Mouse (Mus musculus) Muller cell, postnatal 12 days (primary cell): ENCODE data around the gene Sufu.
A peak's percentile ranks its signal among the peaks of the same experiment; 100 is the strongest.

Experiments
- DNase-seq: peaks from one replicate; pipeline ENCODE4 v3.0.0-alpha.2; 2015; ENCODE audit errors: inconsistent ontology term

Sufu gene

DNA sequence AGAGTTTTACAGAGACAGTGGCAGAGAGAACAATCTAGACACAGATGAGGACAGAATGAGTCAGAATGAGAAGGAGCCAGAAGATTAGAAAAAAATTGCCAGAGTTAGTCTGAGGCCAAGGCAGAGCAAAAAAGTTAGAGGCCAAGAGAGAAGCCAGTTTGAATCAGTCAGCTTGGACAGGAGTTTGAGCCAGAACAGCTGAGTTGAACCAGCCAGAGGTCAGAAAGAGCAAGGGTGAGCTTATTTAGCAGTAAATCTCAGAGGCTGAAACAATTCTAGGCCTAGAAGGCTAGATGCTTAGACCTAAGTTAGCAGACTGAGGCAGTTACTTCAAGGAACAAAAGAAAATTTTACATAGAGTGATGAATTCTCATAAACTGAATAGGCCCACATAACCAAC is 32.6 kb downstream of the Sufu start:
- DNase-seq = no peak

DNA sequence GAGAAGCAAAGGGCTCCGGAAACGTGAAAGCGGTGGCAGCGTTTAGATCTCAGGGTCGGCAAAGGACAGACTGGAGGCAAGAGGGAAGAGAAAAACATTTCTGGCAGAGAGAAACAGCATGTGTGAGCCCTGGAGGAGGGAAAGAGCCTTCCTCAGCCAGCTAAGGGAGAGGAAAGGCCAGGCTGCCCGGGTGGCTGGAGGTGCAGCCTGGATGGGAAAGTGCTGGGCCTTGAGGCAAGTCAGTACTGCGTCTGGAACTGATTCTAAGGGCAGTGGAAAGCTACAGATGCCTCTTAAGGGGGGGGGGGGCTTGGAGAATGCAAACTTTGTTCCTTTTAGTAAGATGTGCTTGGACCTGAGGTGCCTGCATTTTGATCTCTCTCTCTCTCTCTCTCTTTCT is 37.0 kb downstream of the Sufu start:
- no peak for DNase-seq

DNA sequence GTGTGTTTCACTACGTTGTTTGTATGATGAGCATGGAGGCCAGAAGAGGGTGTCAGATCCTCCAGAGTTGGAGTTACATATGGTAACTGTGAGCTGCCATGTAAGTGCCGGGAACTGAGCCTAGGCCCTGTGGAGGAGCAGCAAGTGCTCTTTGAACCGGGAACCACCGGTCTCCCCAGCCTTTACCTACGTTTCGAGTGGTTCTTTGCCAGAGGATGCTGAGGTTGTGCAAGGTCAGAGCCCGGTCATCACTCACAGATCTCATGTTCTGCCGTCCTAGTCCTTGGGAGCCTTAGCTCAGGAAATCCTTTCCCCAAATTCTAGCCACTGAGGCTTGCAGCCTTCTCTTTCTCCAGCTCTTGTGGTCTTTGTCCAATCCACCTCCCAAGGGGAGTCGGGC is 37.5 kb downstream of the Sufu start:
- DNase-seq = no peak

DNA sequence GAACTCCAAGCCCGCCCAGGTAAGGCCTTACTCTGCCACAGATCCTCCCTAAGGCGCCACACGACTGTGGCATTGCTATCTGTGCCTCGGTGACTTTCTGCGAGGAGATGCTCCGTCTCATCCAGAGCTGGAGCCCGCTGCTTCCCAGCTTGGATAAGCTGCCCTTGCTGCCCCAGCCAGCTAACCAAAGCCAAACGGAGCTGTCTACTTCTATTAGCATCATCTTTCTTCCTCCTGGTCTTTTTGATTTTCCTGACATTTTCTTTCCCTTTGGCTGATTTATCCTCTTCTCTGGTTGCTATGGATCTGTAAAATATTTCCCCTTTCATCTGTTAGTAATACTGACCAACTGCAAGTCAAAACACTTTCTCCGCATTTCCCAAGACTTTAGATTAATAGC is 37.9 kb downstream of the Sufu start:
- no peak for DNase-seq

DNA sequence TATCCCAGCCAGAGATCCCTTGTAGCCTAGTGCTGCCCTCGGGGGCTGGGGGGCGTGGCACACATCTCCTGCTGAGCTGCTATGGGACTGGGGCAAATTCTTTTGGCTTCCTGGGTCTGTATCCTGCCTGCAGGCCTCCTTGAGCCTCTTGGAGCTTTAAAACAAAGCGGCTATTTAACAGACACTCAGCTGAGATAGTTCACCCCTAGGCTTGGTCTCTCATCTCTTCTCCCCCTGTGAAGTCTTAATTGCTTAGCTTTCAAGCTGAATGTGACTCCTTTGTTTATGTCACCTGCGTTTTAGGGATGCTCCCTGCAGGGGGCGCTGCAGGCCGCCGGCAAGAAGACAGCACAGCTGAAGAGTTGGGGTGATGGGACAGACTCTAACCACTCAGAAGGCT is 38.8 kb downstream of the Sufu start:
- peak; percentile 60 for DNase-seq

DNA sequence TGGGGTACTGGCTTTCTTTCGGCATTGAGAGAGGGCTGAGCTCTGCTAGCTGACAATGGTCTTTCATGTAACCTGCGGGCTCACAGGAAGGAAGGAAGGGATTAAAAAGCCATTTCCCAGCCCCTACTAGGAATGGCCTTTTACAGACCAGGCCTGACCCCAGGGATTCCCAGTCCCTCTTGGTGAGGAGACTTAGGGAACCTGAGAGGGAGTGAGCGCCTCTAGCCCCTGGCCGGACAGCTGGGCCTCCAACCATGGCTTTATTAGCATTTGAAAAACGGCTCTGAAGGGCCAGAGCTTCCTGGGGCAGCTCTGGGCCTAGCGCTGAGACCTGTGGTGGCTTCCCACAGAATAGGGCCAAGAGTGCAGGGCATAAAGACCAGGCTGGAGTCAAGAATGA is 46.8 kb downstream of the Sufu start:
- no peak for DNase-seq

DNA sequence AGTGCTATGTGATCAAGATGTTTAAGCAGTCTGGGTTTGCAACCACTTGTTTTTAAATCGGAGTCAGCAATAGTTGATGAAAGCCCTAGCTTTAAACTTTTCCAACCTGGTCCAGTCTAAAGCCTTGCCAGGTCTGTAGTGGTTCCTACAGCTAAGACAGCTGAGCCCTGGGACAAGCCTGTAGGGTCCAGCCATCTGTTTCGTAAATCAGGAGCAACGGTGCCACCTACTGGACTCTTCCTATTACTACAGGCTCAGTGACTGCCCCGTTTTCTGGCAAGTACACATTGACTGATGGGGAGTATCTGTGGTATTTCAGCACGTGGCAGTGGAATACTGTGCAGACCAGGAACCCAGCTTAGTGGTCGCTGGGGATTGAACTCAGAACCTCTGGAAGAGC is 47.5 kb downstream of the Sufu start:
- DNase-seq = peak; percentile 86

DNA sequence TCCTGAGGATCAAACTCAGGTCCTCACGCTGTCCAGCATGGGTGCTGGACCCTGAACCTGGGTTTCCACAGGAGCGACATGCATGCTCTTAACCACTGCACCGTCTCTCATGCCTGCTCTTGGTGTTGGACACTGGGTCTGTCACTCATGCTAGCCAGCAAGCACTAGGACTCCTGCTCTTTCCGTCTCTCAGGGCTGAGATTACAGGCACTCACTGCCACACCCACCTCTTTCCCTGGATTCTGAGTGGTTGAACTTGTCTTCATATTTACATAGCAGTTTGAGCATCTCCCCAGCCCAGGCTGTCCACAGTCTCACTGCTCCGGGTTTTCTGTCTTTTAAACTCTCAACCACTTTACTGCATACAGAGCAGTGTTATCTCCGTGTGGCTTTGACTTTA is 48.9 kb downstream of the Sufu start:
- DNase-seq = no peak

DNA sequence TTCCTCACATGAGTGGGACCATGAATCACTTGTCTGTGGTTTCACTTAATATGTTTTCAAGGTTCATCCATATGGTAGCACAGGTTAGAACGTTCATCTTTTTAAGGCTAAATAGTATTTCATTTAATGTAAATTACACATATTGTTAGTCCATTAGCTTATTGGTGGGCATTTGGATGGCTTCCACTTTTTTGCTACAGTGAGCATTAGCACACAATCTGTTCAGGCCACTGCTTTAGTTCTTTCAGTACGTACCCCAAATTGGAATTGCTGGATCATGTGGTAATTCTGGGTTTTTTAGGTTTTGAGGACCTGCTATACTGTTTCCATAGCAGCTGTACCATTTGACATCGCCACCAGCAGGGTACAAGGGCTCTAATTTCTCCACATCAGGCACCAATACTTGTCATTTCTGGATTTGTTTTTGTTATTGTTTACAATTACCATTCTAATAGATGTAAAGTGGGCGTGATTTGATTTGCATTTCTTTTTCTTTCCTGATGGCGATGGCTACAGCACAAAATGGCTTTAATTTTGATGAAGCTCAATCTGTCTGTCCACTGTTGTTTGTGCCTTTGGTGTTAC is 49.8 kb downstream of the Sufu start:
- DNase-seq = no peak

DNA sequence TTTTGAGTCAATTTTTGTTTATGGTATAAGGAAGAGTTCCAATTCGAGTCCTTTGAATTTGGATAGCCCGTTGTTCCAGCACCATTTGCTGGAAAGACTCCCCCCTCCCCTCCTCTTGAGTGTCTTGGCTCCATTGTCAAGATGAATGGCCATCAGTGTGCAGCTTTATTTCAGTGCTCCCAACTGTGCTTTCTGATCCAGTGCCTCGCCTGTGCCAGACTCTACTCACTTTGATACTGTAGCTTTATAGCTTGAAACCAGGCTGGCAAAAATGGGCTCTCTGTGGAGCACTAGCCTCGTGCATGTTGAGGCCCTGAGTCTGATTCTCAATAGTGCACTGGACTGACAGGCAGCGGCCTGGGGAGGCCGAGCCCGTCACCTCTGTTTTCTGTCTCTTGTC is 50.4 kb downstream of the Sufu start:
- DNase-seq = no peak

DNA sequence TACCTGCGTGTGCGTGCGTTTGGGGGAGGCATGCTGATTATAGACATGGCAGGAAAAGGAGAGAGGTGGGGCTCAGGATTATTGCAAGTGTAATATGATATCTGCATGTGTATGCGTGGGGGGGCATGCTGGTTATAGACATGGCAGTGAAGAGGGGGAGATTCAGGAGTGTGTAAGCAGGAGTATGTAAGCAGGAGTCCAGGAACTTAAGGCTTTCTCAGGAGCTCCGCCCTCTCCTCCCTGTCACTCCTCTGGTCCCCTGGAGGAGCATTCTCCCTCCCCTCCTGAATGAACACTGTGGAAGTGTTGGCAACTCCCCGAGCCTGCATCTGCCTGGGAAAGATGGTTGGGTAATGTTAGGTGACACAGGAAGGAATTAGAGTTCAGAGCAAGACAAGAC is 51.2 kb downstream of the Sufu start:
- DNase-seq = no peak

DNA sequence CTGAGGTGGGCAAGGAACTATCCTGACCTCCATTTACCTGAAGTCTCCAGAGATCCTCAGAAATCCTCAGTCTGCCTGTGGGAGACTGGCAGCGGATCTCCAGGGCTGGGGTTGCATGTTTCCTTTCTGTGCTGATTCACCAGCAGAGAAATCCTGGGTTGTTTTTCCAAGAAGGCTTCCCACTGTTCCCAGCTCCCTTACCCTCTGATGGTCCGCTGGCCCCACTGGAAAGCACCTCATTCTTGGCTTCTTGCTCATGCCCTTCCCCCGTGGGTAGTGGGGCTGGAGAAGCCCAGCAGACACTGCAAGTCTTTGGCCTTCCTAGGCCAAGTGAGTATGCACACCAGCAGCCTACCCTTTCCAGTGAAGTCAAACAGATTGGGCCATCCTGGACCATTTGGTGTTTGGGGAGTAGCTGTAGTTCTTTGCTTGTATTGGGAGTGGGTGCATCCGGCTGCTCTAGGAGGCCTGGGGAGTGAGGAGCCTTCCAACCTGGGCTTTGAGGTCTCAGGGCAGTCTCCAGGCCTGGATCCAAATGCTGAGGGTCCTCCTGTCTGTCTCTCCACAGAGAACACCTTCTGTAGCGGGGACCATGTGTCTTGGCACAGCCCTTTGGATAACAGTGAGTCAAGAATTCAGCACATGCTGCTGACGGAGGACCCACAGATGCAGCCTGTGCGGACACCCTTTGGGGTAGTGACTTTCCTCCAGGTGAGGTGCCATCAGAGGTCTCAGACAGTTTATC is 52.7 kb downstream of the Sufu start:
- DNase-seq = peak; percentile 48

DNA sequence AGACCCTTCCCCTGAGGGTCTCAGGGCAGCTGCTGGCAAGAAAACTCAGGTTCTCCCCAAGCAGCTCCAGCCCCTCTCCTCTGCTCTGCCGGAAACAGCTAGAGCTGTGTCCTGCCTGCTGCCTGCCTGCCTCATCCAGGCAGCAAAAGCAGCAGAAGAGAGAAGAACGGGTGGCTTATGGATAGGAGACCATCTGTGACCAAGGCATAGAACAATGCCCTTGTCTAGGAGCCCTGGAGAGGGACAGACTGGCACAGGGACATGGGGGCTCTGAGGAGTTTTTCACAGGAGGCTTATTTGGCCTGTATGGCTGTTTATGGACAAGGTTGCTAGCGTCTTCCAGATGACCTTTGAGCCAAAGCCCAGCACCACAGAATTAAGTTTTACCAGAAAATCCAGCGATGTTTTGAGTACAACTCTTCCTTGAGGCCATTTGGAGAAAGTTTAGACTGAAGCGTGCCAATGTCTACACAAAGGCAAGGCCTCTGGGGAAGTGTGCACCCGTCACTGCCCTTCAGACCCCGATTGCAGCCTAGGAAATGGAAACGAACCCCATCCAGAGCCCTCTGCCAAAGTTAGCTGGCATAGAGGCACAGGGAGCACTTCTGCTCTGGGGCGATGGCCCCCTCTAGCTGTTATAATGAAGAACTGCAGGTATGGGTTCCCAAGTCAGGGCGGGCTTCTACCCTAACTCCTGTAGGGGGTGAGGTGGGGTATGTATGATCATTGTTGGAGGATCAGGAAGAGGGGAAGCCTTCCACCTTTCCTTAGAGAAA is 55.5 kb downstream of the Sufu start:
- DNase-seq = peak; percentile 45

DNA sequence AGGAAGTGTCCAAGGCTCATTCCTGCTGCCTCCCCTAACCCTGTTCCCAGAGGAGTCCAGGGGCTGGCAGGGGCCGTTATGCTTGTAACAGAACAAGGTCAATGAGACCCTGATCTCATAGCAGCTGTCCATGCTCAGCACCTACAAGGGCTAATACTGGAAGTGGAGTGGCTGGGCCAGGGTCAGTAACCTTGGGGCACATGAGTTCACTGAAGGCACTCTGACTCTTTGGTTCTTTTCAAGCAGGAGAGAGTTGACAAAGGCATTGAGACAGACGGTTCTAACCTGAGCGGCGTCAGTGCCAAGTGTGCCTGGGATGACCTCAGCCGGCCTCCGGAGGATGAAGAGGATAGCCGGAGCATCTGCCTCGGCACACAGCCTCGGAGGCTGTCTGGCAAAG is 56.2 kb downstream of the Sufu start:
- DNase-seq = no peak

DNA sequence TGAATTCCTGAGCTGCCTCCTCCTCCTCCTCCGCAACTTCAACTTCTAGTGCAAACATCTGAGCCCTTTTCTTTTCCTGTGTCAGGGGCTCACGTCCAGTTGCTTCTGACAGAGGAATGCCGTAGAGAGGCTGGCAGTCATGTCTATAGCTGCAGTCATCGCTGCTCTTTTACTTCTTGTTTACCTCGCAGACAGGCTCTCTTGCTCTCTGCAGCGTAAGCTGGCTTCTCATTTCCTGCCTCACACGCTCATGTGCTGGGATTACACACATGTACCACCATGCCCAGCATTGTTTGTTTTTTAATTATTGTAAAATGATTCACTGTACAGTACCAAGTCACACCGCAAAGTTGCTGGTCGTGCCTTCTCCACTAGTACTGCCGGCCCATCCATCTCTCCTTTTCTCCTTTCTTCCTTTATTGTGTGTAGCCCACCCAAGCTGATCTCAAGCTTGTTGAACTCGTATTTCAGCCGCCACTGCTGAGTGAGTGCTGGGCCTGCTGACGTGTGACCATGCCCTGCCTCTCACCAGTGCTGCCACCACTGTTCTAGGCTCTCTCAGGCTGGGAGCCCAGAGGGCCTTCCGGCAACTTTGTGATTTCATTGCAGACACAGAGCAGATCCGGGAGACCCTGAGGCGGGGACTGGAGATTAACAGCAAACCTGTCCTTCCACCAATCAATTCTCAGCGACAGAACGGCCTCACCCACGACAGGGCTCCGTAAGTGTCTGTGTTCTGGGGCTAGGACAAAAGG is 57.6 kb downstream of the Sufu start:
- DNase-seq = no peak

DNA sequence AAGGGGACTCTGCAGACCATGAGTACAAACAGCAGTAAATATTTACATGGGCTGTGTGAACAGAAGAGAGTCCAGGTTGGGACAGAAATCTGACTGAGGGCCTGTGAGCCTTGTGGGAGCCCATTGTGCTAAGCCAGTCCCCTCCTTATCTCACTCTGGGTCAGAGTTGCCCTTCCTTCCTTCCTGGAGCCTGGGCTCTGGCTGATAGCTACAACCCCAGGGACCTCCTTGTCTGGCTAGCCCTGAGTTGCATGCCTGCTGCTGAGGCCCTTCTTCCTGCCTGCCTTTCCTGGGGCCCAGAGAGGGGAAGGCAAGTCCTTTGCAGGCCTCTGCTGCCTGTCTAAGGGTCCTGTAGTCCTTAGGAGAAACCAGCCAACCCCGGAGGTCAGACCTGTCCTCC is 58.3 kb downstream of the Sufu start:
- no peak for DNase-seq

DNA sequence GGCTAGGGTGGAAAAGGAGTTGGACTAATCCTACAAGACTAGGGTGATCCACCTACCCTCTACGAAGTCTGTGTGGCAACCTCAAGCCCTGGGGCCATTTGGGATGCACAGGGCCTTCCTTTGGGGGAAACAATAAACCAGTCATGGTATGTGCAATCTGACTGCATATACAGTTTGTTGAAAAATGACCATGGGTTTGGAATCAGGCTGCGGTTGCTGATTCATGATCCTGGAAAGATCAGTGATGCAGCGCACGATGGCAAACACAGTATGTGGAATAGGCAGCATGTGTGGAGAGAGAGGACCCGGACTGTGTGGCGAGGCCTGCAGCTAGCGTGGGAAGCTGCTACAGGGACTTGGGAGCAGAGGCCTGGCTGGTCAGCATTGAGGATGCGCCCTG is 58.9 kb downstream of the Sufu start:
- no peak for DNase-seq

DNA sequence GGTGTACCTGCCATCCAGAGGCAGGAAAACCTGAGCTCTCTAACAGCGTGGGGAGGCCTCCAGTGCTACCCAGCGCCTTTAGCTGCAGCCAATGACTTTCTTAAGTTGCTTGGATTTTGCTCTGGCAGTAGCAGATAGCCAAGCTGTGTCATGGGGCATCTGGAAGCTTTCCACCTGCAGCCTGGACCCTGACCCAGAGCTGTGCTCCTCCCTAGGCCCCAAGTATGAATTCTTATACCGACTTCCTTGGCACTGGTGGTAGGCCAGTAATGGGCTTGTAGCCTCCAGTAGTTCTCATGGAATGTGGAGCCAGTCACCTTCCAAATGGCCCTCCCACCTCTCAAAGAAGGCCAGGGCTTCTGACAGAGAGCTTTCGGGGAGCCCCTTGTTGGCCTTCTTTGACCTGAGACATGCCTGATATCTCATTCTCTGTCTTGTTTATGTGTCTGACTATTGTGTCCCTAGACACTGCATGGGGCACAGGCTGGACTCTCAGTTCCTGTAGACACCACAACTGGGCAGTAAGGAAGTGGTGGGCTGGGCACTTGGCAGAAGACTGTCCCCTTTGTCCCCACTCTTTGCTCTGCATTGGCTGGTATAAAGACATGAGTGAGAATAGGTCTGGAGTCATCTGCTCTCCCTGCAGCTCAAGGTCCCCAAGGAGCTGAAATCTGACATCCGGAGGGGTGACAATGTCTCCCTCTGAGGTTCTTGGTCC is 59.5 kb downstream of the Sufu start:
- DNase-seq = no peak

DNA sequence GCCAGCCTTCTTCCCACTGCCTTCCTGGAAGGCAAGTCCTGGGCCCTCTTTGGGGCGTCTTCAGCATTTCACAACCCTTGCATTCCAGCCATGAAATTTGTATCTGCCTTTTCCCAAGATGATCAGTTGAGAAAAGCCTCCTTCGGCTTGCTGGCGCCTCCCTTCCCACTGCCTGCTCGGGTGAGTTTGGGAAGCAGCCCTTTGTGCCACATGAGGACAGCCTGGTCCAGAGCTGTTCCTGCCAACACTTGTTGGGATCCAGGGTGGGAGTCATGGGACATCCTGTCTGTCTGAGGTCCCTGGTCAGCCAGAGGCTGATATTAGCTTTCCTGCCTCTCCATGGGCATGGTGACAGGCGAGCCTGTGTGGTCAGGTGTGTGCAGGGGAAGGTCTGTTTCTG is 61.1 kb downstream of the Sufu start:
- DNase-seq = no peak

DNA sequence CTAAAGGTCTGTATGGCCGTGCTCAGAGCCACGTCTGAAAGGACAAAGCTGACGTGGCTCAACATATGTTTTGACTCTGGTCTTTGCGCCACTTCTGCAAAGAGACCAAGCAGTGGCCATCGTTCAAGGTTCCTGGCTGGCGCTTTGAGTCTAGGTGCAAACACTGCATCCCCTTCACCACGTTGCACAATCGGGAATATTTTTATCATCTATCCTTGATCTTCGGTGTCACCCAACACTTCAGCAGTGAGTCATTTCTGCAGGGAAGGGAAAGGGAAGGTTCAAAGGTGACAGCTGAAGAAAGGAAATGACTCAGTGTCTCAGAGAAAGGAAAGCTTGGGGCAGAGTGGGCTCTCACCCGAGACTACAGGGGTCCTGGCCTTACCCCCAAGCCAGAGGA is 62.6 kb downstream of the Sufu start:
- no peak for DNase-seq

DNA sequence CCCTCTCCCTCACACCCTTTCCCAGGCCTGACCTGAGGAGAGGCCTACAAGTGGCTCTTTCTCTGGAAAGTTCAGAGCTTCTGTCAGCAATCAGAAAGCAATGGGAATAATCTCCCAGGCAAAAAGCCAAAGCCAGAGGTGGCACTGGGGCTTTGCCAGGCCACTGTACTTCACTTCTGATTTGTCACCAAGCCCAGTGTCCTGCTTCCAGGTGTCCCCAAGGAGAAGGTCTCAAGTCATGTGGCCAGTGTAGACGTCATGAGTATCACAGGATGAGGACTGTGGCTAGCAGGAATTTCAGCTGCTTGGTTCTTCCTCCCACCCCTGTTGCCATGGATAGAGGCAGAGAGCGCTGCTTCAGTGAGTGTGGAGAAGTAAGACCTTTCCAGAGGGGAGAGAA is 63.2 kb downstream of the Sufu start:
- peak; percentile 39 for DNase-seq

DNA sequence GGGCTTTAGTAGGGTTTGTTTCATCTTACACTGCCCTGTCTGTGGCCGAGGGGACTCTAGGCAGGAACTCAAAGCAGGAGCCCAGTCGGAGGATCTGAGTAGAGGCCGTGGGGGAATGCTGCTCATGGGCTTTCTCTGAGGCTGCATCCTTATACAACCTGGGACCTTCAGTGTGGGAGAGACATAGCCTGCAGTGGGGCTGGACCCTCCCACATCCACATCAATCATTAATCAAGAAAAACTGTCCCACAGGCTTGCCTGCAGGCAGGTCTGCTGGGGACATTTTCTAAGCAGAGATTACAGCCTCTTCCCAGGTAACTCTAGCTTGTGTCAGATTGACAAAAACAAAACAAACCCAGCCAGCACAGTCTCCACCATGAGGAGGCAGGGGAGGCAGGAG is 65.9 kb downstream of the Sufu start:
- no peak for DNase-seq
